Mouse (Mus musculus) adrenal gland, postnatal 25 days (tissue): ENCODE data around the gene Opn1sw. TPM values are rescaled to one million over a fixed set of nuclear protein-coding genes. Genes with fewer than 3 reads are reported as not detected.
"Not testable (repeated sequence)": the region's sequence is repeated elsewhere in the genome, so short reads cannot be mapped to it uniquely, and the experiment has no call there.

ENCODE experiments used
- DNase-seq: peaks from one replicate; pipeline ENCODE4 v3.0.0; 2021; ENCODE audit warnings: mixed read lengths
- total RNA-seq: library from RNA; stranded (reverse); gene quantifications from 2 replicates; pipeline ENCODE4 v1.2.3, GENCODE M21; 2021

Gene Opn1sw
- total RNA-seq, 1 experiment from 2014 or later: 0.12 TPM

- peak; percentile 84 for DNase-seq
Measured at GRCm38 (mm10) chr6:29395910-29396713, 7.8 kb upstream of the Opn1sw start, which contains the start of gene Ccdc136. Gene Ccdc136 (plus strand): TSS chr6:29396309.

- DNase-seq: no peak
Measured at GRCm38 (mm10) chr6:29394286-29394685, 6.0 kb upstream of the Opn1sw start.

- no peak for DNase-seq
Measured at GRCm38 (mm10) chr6:29391802-29392201, 3.5 kb upstream of the Opn1sw start.

GRCm38 (mm10) chr6:29391241-29391640 lies 3.0 kb upstream of the Opn1sw start:
- not testable (repeated sequence) for DNase-seq

- DNase-seq: not testable (repeated sequence)
Measured at GRCm38 (mm10) chr6:29390500-29390899, 2.2 kb upstream of the Opn1sw start.

GRCm38 (mm10) chr6:29389425-29389824 lies 1.2 kb upstream of the Opn1sw start:
- DNase-seq: no peak

GRCm38 (mm10) chr6:29388606-29389080 lies 375 bp upstream of the Opn1sw start:
- peak; percentile 86 for DNase-seq

GRCm38 (mm10) chr6:29382442-29382841 lies 5.8 kb downstream of the Opn1sw start:
- no peak for DNase-seq

- no peak for DNase-seq
Measured at GRCm38 (mm10) chr6:29379954-29380353, 8.3 kb downstream of the Opn1sw start.

GRCm38 (mm10) chr6:29378678-29379077 lies 9.6 kb downstream of the Opn1sw start:
- no peak for DNase-seq

GRCm38 (mm10) chr6:29377386-29377785 lies 10.9 kb downstream of the Opn1sw start:
- no peak for DNase-seq

GRCm38 (mm10) chr6:29365277-29365676 lies 23.0 kb downstream of the Opn1sw start:
- no peak for DNase-seq

GRCm38 (mm10) chr6:29363129-29363515 lies 25.1 kb downstream of the Opn1sw start:
- DNase-seq: no peak

GRCm38 (mm10) chr6:29362246-29363128 lies 25.8 kb downstream of the Opn1sw start:
- no peak for DNase-seq

GRCm38 (mm10) chr6:29360211-29360610 lies 28.1 kb downstream of the Opn1sw start:
- no peak for DNase-seq

- DNase-seq: no peak
Measured at GRCm38 (mm10) chr6:29359386-29359785, 28.9 kb downstream of the Opn1sw start.

- DNase-seq: no peak
Measured at GRCm38 (mm10) chr6:29352816-29353215, 35.5 kb downstream of the Opn1sw start.

- no peak for DNase-seq
Measured at GRCm38 (mm10) chr6:29351613-29352012, 36.7 kb downstream of the Opn1sw start.

GRCm38 (mm10) chr6:29348371-29348724 lies 39.9 kb downstream of the Opn1sw start:
- DNase-seq: no peak

GRCm38 (mm10) chr6:29347665-29348370 lies 40.5 kb downstream of the Opn1sw start, which contains the start of gene Calu:
Gene Calu (plus strand): TSS chr6:29348069.
- peak; percentile 100 for DNase-seq

GRCm38 (mm10) chr6:29347189-29347588 lies 41.1 kb downstream of the Opn1sw start:
- no peak for DNase-seq

GRCm38 (mm10) chr6:29346512-29346911 lies 41.8 kb downstream of the Opn1sw start:
- DNase-seq: not testable (repeated sequence)
